ENCODE assay signal across 24 mouse cellular contexts in genomic region chr15:5658796-5659195, GRCm38 (mm10).
DNase-seq lines count a peak whose midpoint lies in the region; ATAC-seq and TF ChIP-seq lines count a peak whose summit lies in the region.
"Had no signal": no experiment of that assay in that cellular context is flagged by ENCODE, and none has a peak within 500 bp of the region (broad histone marks: within the 10 kb centered on the region; RNA-seq: fewer than 3 reads in every experiment).

No protein-coding gene starts in this region.

- 80% methylated on average over 6 of the region's 6 CpGs for WGBS in intestine, embryonic 16.5 days
- 74% methylated on average over 6 of the region's 6 CpGs for WGBS in intestine, postnatal 0 days
- 27% methylated on average over 6 of the region's 6 CpGs for WGBS in liver, embryonic 14.5 days (ENCODE audit: insufficient replicate concordance)

- no peak overlapping the region for H3K27ac ChIP-seq in intestine, embryonic 16.5 days (ENCODE audit: low read length)
- no peak overlapping the region for H3K27ac ChIP-seq in intestine, postnatal 0 days (ENCODE audit: low read depth, low read length)
- H3K27ac ChIP-seq in liver, embryonic 14.5 days: peak overlapping the region; percentile 41
- H3K27ac ChIP-seq: embryonic facial prominence, embryonic 10.5 days; heart, embryonic 13.5 days; hindbrain, postnatal 0 days; limb, embryonic 15.5 days; midbrain, embryonic 10.5 days; neural tube, embryonic 12.5 days had no signal

- ATAC-seq in intestine, embryonic 16.5 days: peak; percentile 60; the same call in 1 of the 2 replicates
- no peak for ATAC-seq in intestine, postnatal 0 days
- ATAC-seq in common myeloid progenitor, adult 5-6 weeks (replicated peaks; ENCODE audit: low read depth, poor library complexity, severe bottlenecking): peak; percentile 97
- ATAC-seq in liver, embryonic 14.5 days (ENCODE audit: insufficient read depth): peak; percentile 100
- ATAC-seq in activated CD4-positive, CD25-positive, alpha-beta regulatory T cell, adult 4 months: no peak
- ATAC-seq: forebrain, embryonic 16.5 days; hindbrain, postnatal 0 days; Patski had no signal

- H3K36me3 ChIP-seq in intestine, embryonic 16.5 days (ENCODE audit: control insufficient read depth, insufficient read depth, low read length): no peaks in the 10 kb centered on the region
- H3K36me3 ChIP-seq in intestine, postnatal 0 days (ENCODE audit: control insufficient read depth, insufficient read depth): no peaks in the 10 kb centered on the region
- H3K36me3 ChIP-seq in liver, embryonic 14.5 days (replicated peaks; ENCODE audit: control insufficient read depth, insufficient read depth, low read depth): no peaks in the 10 kb centered on the region
- H3K36me3 ChIP-seq: embryonic facial prominence, embryonic 10.5 days; heart, embryonic 13.5 days; limb, embryonic 15.5 days; midbrain, embryonic 10.5 days; neural tube, embryonic 12.5 days had no signal

- no peak overlapping the region for H3K4me3 ChIP-seq in intestine, embryonic 16.5 days (ENCODE audit: low read length)
- H3K4me3 ChIP-seq in intestine, postnatal 0 days (ENCODE audit: low read depth, low read length): no peak overlapping the region
- H3K4me3 ChIP-seq in liver, embryonic 14.5 days (ENCODE audit: insufficient read depth in 1 of 2, low read depth in 2 of 2, low read length in 2 of 2): no peak overlapping the region
- H3K4me3 ChIP-seq: embryonic facial prominence, embryonic 10.5 days; erythroblast, embryonic 14.5 days; heart, embryonic 13.5 days; limb, embryonic 15.5 days; midbrain, embryonic 10.5 days; neural tube, embryonic 12.5 days had no signal

- peak; percentile 90 for TF ChIP-seq EP300 in liver, embryonic 14.5 days (IDR thresholded peaks at IDR 0.05; ENCODE audit: low read depth)

- intact Hi-C loops in left cerebral cortex, postnatal 4 days (cut with DNase I): no loop called here

- H3K4me1 ChIP-seq in intestine, embryonic 16.5 days (ENCODE audit: control insufficient read depth, insufficient read depth, low read length): no peaks in the 10 kb centered on the region
- no peaks in the 10 kb centered on the region for H3K4me1 ChIP-seq in intestine, postnatal 0 days (replicated peaks; ENCODE audit: control insufficient read depth, insufficient read depth, low read length)
- H3K4me1 ChIP-seq in liver, embryonic 14.5 days (replicated peaks; ENCODE audit: control insufficient read depth in 2 of 2, insufficient read depth in 2 of 2, low read length in 1 of 2): peaks cover 3 to 8% of the 10 kb centered on the region in 2 experiments; a peak in 3 of 4 replicates
- H3K4me1 ChIP-seq: embryonic facial prominence, embryonic 10.5 days; limb, embryonic 15.5 days; midbrain, embryonic 10.5 days; neural tube, embryonic 12.5 days had no signal

- no peaks in the 10 kb centered on the region for H3K9me3 ChIP-seq in intestine, embryonic 16.5 days (ENCODE audit: control insufficient read depth, low read length)
- H3K9me3 ChIP-seq in intestine, postnatal 0 days (ENCODE audit: control insufficient read depth): no peaks in the 10 kb centered on the region
- no peaks in the 10 kb centered on the region for H3K9me3 ChIP-seq in liver, embryonic 14.5 days (ENCODE audit: control insufficient read depth, low read length)
- H3K9me3 ChIP-seq: embryonic facial prominence, embryonic 10.5 days; heart, embryonic 13.5 days; limb, embryonic 15.5 days; midbrain, embryonic 10.5 days; neural tube, embryonic 12.5 days had no signal

- no peak overlapping the region for H3K4me2 ChIP-seq in intestine, embryonic 16.5 days (ENCODE audit: low read depth, low read length)
- no peak overlapping the region for H3K4me2 ChIP-seq in intestine, postnatal 0 days (replicated peaks; ENCODE audit: low read depth)
- peak overlapping the region; percentile 33; the same call in 1 of the 2 replicates for H3K4me2 ChIP-seq in liver, embryonic 14.5 days (ENCODE audit: low read depth)
- H3K4me2 ChIP-seq: heart, embryonic 13.5 days; limb, embryonic 15.5 days; neural tube, embryonic 12.5 days had no signal

- no peaks in the 10 kb centered on the region for H3K27me3 ChIP-seq in intestine, embryonic 16.5 days (replicated peaks; ENCODE audit: control insufficient read depth, insufficient read depth, low read length)
- no peaks in the 10 kb centered on the region for H3K27me3 ChIP-seq in intestine, postnatal 0 days (replicated peaks; ENCODE audit: control insufficient read depth, insufficient read depth, low read length)
- no peaks in the 10 kb centered on the region for H3K27me3 ChIP-seq in liver, embryonic 14.5 days (ENCODE audit: control insufficient read depth, insufficient read depth, low read length)
- H3K27me3 ChIP-seq: heart, embryonic 13.5 days; limb, embryonic 15.5 days; neural tube, embryonic 12.5 days; Patski had no signal

- no peak for TF ChIP-seq CTCF in intestine, postnatal 0 days (IDR thresholded peaks at IDR 0.05; ENCODE audit: low read depth)
- no peak for TF ChIP-seq CTCF in liver, embryonic 14.5 days (IDR thresholded peaks at IDR 0.05; ENCODE audit: low read depth)

- peak; percentile 68 to 76 (median 71) for DNase-seq in liver, embryonic 14.5 days (ENCODE audit: low read depth in 3 of 3, low spot score in 3 of 3)
- peak; percentile 7 to 39 for DNase-seq in spleen, postnatal 36 days (ENCODE audit: low spot score in 2 of 2)
- DNase-seq in adrenal gland, adult 2 months: no peak
- DNase-seq in left cerebral cortex, postnatal 4 days: no peak
- DNase-seq: adrenal gland, postnatal 36 days; cerebellum, postnatal 14 days; heart, postnatal 4 days; kidney, adult 8-10 months; kidney, postnatal 4 days; lung, postnatal 10 days; thymus, adult 2 months had no signal

- H3K9ac ChIP-seq in intestine, embryonic 16.5 days (ENCODE audit: low read depth, low read length): no peak overlapping the region
- no peak overlapping the region for H3K9ac ChIP-seq in intestine, postnatal 0 days (ENCODE audit: low read depth, low read length)
- H3K9ac ChIP-seq in liver, embryonic 14.5 days (replicated peaks): no peak overlapping the region
- H3K9ac ChIP-seq: heart, embryonic 13.5 days; limb, embryonic 15.5 days; neural tube, embryonic 12.5 days had no signal

Comparison
In these comparisons a context has a peak if more than half of its experiments do, and no peak if none do; other contexts are left out.
1. ATAC-seq: peak in intestine, embryonic 16.5 days (single experiment), common myeloid progenitor, adult 5-6 weeks (single experiment) and liver, embryonic 14.5 days (single experiment); none in intestine, postnatal 0 days (single experiment) and activated CD4-positive, CD25-positive, alpha-beta regulatory T cell, adult 4 months (single experiment).
2. DNase-seq: peak in liver, embryonic 14.5 days (3 of 3) and spleen, postnatal 36 days (2 of 2); none in adrenal gland, adult 2 months (single experiment) and left cerebral cortex, postnatal 4 days (single experiment).